Mouse (Mus musculus) cortical plate, adult 2 months (tissue): ENCODE results near the gene Cubn.

ENCODE experiments used
- CTCF ChIP-seq: fragments of 200-500 bp; IDR thresholded peaks from 2 replicates; pipeline ENCODE4 v1.5.1; 2011; ENCODE audit warnings: mild to moderate bottlenecking, control low read depth, low read length; ENCODE audit not compliant: insufficient read depth; ENCODE audit errors: extremely low read depth
- POLR2A ChIP-seq: fragments of 200-500 bp; IDR thresholded peaks from 2 replicates; pipeline ENCODE4 v1.6.1; 2011; ENCODE audit warnings: mild to moderate bottlenecking, low read length, control low read depth; ENCODE audit not compliant: insufficient read depth; ENCODE audit errors: extremely low read depth

GRCm38 (mm10) chr2:13268681-13269293, 222.8 kb downstream of the Cubn start:
- no peak for TF ChIP-seq POLR2A
- no peak for TF ChIP-seq CTCF
